Mouse (Mus musculus): Measurements from ENCODE around the gene Shc2.

GRCm38 (mm10) chr10:79623950-79624349, 13.8 kb downstream of the Shc2 start:
- TF ChIP-seq ZC3H11A (IDR thresholded peaks at IDR 0.05; ENCODE audit: borderline replicate concordance, low read depth, low read length) (no peak), MAFK (IDR thresholded peaks at IDR 0.05; ENCODE audit: insufficient read depth, low read depth, low read length) (no peak), CHD2 (IDR thresholded peaks at IDR 0.05; ENCODE audit: low read depth, low read length) (no peak), ZNF384 (IDR thresholded peaks at IDR 0.05; ENCODE audit: low read depth, low read length) (no peak)

Measured in ES-E14 (cell line).